Mouse (Mus musculus) kidney, adult 2 months (tissue): ENCODE results near the gene Macrod2.

Source experiments
- CTCF ChIP-seq: fragments of 200-500 bp; conservative IDR thresholded peaks from 2 replicates; pipeline ENCODE4 v1.5.1; 2011; ENCODE audit warnings: low read depth, mild to moderate bottlenecking, control low read depth, low read length, moderate library complexity, mixed read lengths; ENCODE audit not compliant: insufficient read depth, insufficient read length
- POLR2A ChIP-seq: fragments of 200-500 bp; IDR thresholded peaks from one replicate; pipeline ENCODE4 v1.6.1; 2011; ENCODE audit warnings: low read depth, low read length, control low read depth

DNA sequence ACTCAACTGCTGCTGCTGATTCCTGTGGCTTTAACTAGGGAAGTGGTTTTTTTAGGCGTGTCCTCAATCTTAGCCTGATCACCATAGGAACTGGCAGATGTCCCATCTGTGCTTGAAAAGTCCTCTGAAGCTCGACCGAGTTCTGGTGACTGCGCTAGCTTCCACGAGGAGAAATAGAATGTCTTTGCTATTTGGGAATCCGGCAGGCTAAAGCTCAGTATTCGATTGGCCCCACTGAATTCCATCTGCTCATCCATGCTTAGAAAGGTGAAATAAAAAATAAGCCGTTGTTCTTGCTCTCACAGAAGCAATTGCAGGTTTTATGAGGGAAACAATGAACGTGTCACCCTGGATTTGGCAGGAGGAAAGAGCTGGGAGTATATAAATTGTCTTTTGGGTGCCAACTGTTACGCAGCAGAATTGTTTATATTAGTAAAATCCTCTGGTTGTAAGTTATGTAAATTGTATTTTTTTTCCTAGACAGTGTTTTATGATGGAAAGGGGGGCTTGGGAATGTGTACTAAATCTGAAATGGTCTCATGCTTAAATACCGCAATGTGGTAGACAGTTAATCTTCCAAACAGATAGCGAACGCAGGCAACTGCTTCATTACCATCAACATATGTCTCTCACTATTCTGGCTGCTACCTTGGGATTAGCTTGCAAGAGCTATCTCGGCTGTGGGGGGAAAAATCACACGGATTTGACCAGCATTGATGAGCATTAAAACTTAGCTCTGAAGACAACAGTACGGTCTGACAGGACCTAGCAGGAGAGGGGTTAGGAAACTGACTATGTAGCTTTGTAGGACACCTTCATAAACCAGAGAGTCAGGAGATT, 1039.8 kb downstream of the Macrod2 start:
- TF ChIP-seq CTCF: no peak
- TF ChIP-seq POLR2A: no peak
